Mouse (Mus musculus) CH12.LX (cell line): ENCODE measurements around the gene Pbx2. TPM values are rescaled to one million over a fixed set of nuclear protein-coding genes. Genes with fewer than 3 reads are reported as not detected.
A peak's percentile ranks its signal among the peaks of the same experiment; 100 is the strongest.

Experiments used
- DNase-seq: peaks from one replicate; pipeline ENCODE4 v3.0.0-alpha.2; 2013; ENCODE audit errors: extremely low read depth
- H3K27ac ChIP-seq: 2 replicates; pipeline ENCODE4 v1.5.1; 2012; ENCODE audit warnings: low read depth, mild to moderate bottlenecking, control low read depth, moderate library complexity; ENCODE audit not compliant: insufficient read depth
- H3K27me3 ChIP-seq: replicated peaks from 2 replicates; pipeline ENCODE3; 2012; ENCODE audit warnings: inconsistent platforms
- H3K36me3 ChIP-seq, 2 experiments: replicated peaks in 1 of 2; 2 replicates each; pipeline versions ENCODE3 to v1.6.1; 2012; ENCODE audit warnings: inconsistent platforms in 1 of 2, low read length in 1 of 2, mild to moderate bottlenecking in 1 of 2, mixed read lengths in 1 of 2, moderate library complexity in 1 of 2; ENCODE audit not compliant: control insufficient read depth in 1 of 2, insufficient read depth in 1 of 2
- H3K4me1 ChIP-seq, 2 experiments: 2 replicates each; pipeline ENCODE4 v1.6.1; 2012; ENCODE audit warnings: inconsistent platforms in 1 of 2, moderate library complexity in 1 of 2; ENCODE audit not compliant: insufficient read depth in 2 of 2, control insufficient read depth in 1 of 2
- H3K4me2 ChIP-seq: 2 replicates; pipeline ENCODE4 v1.6.1; 2012; ENCODE audit warnings: low read depth, mild to moderate bottlenecking, control low read depth; ENCODE audit not compliant: poor library complexity, insufficient read depth, severe bottlenecking
- H3K4me3 ChIP-seq, 3 experiments: fragments of 150-350 bp in 1 of 3; sonication (generic) in 1 of 3; replicated peaks in 1 of 3; 2 replicates each; pipeline versions ENCODE3 to v1.5.1; 2011 to 2012; ENCODE audit warnings: low read depth in 2 of 3, low read length in 2 of 3, mild to moderate bottlenecking in 2 of 3, moderate library complexity in 2 of 3, control low read depth in 1 of 3, improper control_type of control experiment in 1 of 3, inconsistent platforms in 1 of 3, mixed read lengths in 1 of 3; ENCODE audit not compliant: poor library complexity in 1 of 3
- H3K79me2 ChIP-seq: replicated peaks from 2 replicates; pipeline ENCODE4 v1.6.1; 2012; ENCODE audit warnings: mild to moderate bottlenecking, moderate library complexity; ENCODE audit not compliant: control insufficient read depth, poor library complexity, insufficient read depth, severe bottlenecking; ENCODE audit errors: extremely low read depth
- H3K9ac ChIP-seq: 2 replicates; pipeline ENCODE4 v1.6.1; 2012; ENCODE audit warnings: low read depth, mild to moderate bottlenecking, control low read depth, moderate library complexity; ENCODE audit not compliant: insufficient read depth
- H3K9me3 ChIP-seq: replicated peaks from 2 replicates; pipeline ENCODE3; 2012; ENCODE audit warnings: low read length, inconsistent platforms, mixed read lengths
- BHLHE40 ChIP-seq: IDR thresholded peaks from 2 replicates; pipeline ENCODE4 v1.6.1; 2011; ENCODE audit warnings: mild to moderate bottlenecking, low read depth, low read length, improper control_type of control experiment
- CHD1 ChIP-seq: IDR thresholded peaks from 2 replicates; pipeline ENCODE4 v1.6.1; 2012; ENCODE audit warnings: low read depth, low read length, improper control_type of control experiment, inconsistent platforms
- CHD2 ChIP-seq: IDR thresholded peaks from 2 replicates; pipeline ENCODE4 v1.6.1; 2011; ENCODE audit warnings: low read length, improper control_type of control experiment
- CTCF ChIP-seq, 2 experiments: IDR thresholded peaks in 1 of 2; conservative IDR thresholded peaks in 1 of 2; 2 replicates each; pipeline ENCODE4 v1.5.1; 2011 to 2012; ENCODE audit warnings: low read depth in 2 of 2, low read length in 2 of 2, improper control_type of control experiment in 1 of 2, inconsistent platforms in 1 of 2, mild to moderate bottlenecking in 1 of 2, moderate library complexity in 1 of 2
- ELF1 ChIP-seq: IDR thresholded peaks from 2 replicates; pipeline ENCODE4 v1.6.1; 2014; ENCODE audit warnings: low read depth, mild to moderate bottlenecking, inconsistent platforms, low read length, improper control_type of control experiment
- HCFC1 ChIP-seq: IDR thresholded peaks from 2 replicates; pipeline ENCODE4 v1.6.1; 2012; ENCODE audit warnings: low read depth, mild to moderate bottlenecking, inconsistent platforms, low read length, improper control_type of control experiment
- IRF4 ChIP-seq: IDR thresholded peaks from 2 replicates; pipeline ENCODE4 v1.6.1; 2014; ENCODE audit warnings: low read depth, mild to moderate bottlenecking, inconsistent platforms, low read length, improper control_type of control experiment
- JUN ChIP-seq: IDR thresholded peaks from 2 replicates; pipeline ENCODE4 v1.6.1; 2011; ENCODE audit warnings: low read depth, mild to moderate bottlenecking, low read length, improper control_type of control experiment, moderate library complexity; ENCODE audit not compliant: insufficient read depth
- KAT2A ChIP-seq: IDR thresholded peaks from 2 replicates; pipeline ENCODE4 v1.6.1; 2012; ENCODE audit warnings: low read length, improper control_type of control experiment, inconsistent platforms; ENCODE audit not compliant: insufficient replicate concordance
- MAX ChIP-seq: IDR thresholded peaks from 2 replicates; pipeline ENCODE4 v1.6.1; 2011; ENCODE audit warnings: low read length, improper control_type of control experiment
- MAZ ChIP-seq: IDR thresholded peaks from 2 replicates; pipeline ENCODE4 v1.6.1; 2012; ENCODE audit warnings: low read depth, mild to moderate bottlenecking, inconsistent platforms, low read length, improper control_type of control experiment, moderate library complexity
- MXI1 ChIP-seq: IDR thresholded peaks from 2 replicates; pipeline ENCODE4 v1.6.1; 2011; ENCODE audit warnings: mild to moderate bottlenecking, low read depth, low read length, improper control_type of control experiment
- NELFE ChIP-seq: IDR thresholded peaks from 2 replicates; pipeline ENCODE4 v1.6.1; 2011; ENCODE audit warnings: low read depth, low read length, improper control_type of control experiment
- NRF1 ChIP-seq: IDR thresholded peaks from 2 replicates; pipeline ENCODE4 v1.6.1; 2014; ENCODE audit warnings: low read depth, mild to moderate bottlenecking, inconsistent platforms, low read length, improper control_type of control experiment, moderate library complexity
- PAX5 ChIP-seq: IDR thresholded peaks from 2 replicates; pipeline ENCODE4 v1.6.1; 2012; ENCODE audit warnings: low read length, inconsistent platforms, mixed read lengths
- POLR2A ChIP-seq: IDR thresholded peaks from 2 replicates; pipeline ENCODE4 v1.6.1; 2011; ENCODE audit warnings: low read depth, mild to moderate bottlenecking, improper control_type of control experiment, low read length
- POLR2AphosphoS2 ChIP-seq: IDR thresholded peaks from 2 replicates; pipeline ENCODE4 v1.6.1; 2011; ENCODE audit warnings: low read depth, low read length, improper control_type of control experiment
- RAD21 ChIP-seq: IDR thresholded peaks from 2 replicates; pipeline ENCODE4 v1.6.1; 2011; ENCODE audit warnings: low read depth, mild to moderate bottlenecking, low read length, improper control_type of control experiment, moderate library complexity
- RCOR1 ChIP-seq: conservative IDR thresholded peaks from 2 replicates; pipeline ENCODE4 v1.6.1; 2012; ENCODE audit warnings: low read depth, mild to moderate bottlenecking, inconsistent platforms, low read length, improper control_type of control experiment
- SIN3A ChIP-seq: IDR thresholded peaks from 2 replicates; pipeline ENCODE4 v1.6.1; 2012; ENCODE audit warnings: low read length, improper control_type of control experiment, inconsistent platforms
- SMC3 ChIP-seq: IDR thresholded peaks from 2 replicates; pipeline ENCODE4 v1.6.1; 2011; ENCODE audit warnings: low read depth, low read length, improper control_type of control experiment
- TBP ChIP-seq: conservative IDR thresholded peaks from 2 replicates; pipeline ENCODE4 v1.6.1; 2011; ENCODE audit warnings: low read depth, low read length, improper control_type of control experiment
- TCF12 ChIP-seq: IDR thresholded peaks from 2 replicates; pipeline ENCODE4 v1.6.1; 2014; ENCODE audit warnings: low read depth, mild to moderate bottlenecking, inconsistent platforms, low read length, improper control_type of control experiment
- UBTF ChIP-seq: IDR thresholded peaks from 2 replicates; pipeline ENCODE4 v1.6.1; 2012; ENCODE audit warnings: low read depth, mild to moderate bottlenecking, inconsistent platforms, low read length, improper control_type of control experiment, moderate library complexity
- USF2 ChIP-seq: conservative IDR thresholded peaks from 2 replicates; pipeline ENCODE4 v1.6.1; 2011; ENCODE audit warnings: low read depth, low read length, improper control_type of control experiment
- ZMIZ1 ChIP-seq: IDR thresholded peaks from 2 replicates; pipeline ENCODE4 v1.6.1; 2012; ENCODE audit warnings: low read depth, mild to moderate bottlenecking, inconsistent platforms, low read length, improper control_type of control experiment
- ZNF384 ChIP-seq: IDR thresholded peaks from 2 replicates; pipeline ENCODE4 v1.6.1; 2012; ENCODE audit warnings: low read depth, low read length, improper control_type of control experiment, inconsistent platforms
- dilution Hi-C: fragments of 300-500 bp; cut with MboI; formaldehyde crosslinking; loops from 2 replicates; pipeline ENCODE4 v1.14.3; 2020; ENCODE audit warnings: low sequenced_read_pairs; ENCODE audit not compliant: extremely low pct_unique_long_range_greater_than_20kb, extremely low pct_ligation_motif_present
- in situ Hi-C: fragments of 300-500 bp; cut with MboI; formaldehyde crosslinking; loops from 3 replicates; pipeline ENCODE4 v1.14.3; 2019; ENCODE audit warnings: low sequenced_read_pairs, low pct_ligation_motif_present, low pct_unique_long_range_greater_than_20kb, mixed read lengths
- polyA plus RNA-seq: library from polyadenylated mRNA; unstranded; fragments of >175 nt; gene quantifications from 2 replicates; pipeline ENCODE4 v1.2.1, GENCODE M21; 2012; ENCODE audit warnings: low read depth; ENCODE audit not compliant: insufficient read length
- total RNA-seq, 2 experiments: library from RNA; depleted of rRNA; stranded (reverse); fragments of 300-350 nt in 1 of 2; fragments of >200 nt in 1 of 2; gene quantifications; 2 replicates each; pipeline ENCODE4 v1.2.3; 2012 to 2014

Gene Pbx2
- total and polyA plus RNA-seq, 3 experiments, result 30.0 to 50.5 (median 41.0) TPM

DNA sequence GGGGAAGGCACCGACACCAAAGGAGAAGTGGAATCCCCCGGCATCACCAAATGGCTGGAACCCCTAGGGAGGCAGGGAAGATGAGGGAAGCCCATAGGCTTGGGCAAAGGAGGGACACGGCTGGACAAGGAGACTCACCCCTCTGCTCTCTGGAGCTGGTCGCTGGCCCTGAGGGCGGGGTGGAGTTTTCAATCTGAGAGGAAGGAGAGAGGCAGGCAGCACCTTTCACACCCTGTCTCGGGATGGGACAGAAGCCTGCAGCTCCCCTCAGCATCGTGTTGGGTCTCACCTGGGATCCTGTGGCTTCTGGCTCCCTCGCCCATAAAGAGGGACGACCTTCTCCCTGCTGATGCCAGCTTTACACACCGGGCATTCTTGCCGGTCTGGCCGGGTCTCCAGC, 10.7 kb downstream of the Pbx2 start:
- Histone ChIP-seq H3K9ac (no peak overlapping the region), H3K79me2 (peaks cover 10% of the 10 kb centered on the region), H3K36me3 (peaks cover 15 to 33% of the 10 kb centered on the region in 2 experiments), H3K9me3 (no peaks in the 10 kb centered on the region), H3K4me3 (no peak overlapping the region), H3K4me1 (peaks cover 5 to 23% of the 10 kb centered on the region in 2 experiments), H3K27ac (no peak overlapping the region), H3K27me3 (no peaks in the 10 kb centered on the region), H3K4me2 (no peak overlapping the region)
- dilution Hi-C loops, result no loop called here
- in situ Hi-C loops, result no loop called here
- no peak for TF ChIP-seq MAX
- no peak for TF ChIP-seq KAT2A
- TF ChIP-seq POLR2AphosphoS2, result no peak
- no peak for TF ChIP-seq JUN
- no peak for TF ChIP-seq UBTF
- no peak for TF ChIP-seq USF2
- no peak for TF ChIP-seq CHD1
- TF ChIP-seq SMC3, result no peak
- no peak for TF ChIP-seq TCF12
- no peak for DNase-seq

DNA sequence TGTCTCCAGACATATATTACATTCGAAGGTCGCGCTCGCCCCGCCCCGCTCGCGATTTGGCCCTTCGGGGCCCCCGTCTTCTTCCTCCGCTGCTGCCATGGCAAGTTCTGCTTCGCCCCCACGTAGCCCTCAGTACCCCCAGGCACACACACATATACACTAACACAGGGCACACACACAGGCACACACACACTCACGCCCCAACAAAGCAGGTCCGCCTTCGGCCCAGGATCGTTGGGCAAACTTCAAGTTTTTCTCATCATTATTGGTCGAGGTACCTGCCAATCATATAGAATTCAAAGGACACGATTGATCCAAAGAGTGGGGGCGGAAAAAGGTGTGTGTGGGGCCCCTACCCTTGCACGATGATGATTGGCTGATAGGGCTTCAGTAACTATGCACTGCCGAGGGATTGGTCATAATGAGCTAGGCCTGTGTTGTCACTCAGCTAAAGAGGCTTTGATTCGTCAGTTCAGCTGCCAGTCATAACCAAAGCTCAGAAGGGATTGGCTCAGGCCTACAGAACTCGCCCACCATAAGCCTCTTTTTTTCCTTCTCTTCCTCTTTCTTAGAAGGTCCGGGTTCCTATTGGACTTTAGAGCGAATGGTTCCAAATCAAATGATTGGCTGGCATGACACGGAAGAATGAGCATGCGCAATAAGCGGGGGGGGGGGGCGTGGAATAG, 12.5 kb downstream of the Pbx2 start, which contains the start of gene Rnf5:
TSS of gene Rnf5 (minus strand) at position 316 of the 686 bp plus-strand sequence.
- H3K36me3 ChIP-seq, result peaks cover 15 to 45% of the 10 kb centered on the region in 2 experiments
- peak within 1 kb of the TSS; percentile 91 for H3K9ac ChIP-seq
- no peaks in the 10 kb centered on the region for H3K27me3 ChIP-seq
- TF ChIP-seq NELFE (peak; percentile 51; the same call in 1 of the 2 replicates), IRF4 (peak; percentile 18; the same call in 1 of the 2 replicates), MAZ (peak; percentile 83), ELF1 (peak; percentile 88), PAX5 (no peak), TBP (peak; percentile 46), TCF12 (peak; percentile 48), CHD2 (peak; percentile 99), KAT2A (peak; percentile 79; the same call in 1 of the 2 replicates), POLR2AphosphoS2 (no peak), CTCF (conservative IDR thresholded peaks at IDR 0.05 in 1 of 2, IDR thresholded peaks at IDR 0.05 in 1 of 2; ENCODE audit: low read depth in 2 of 2, low read length in 2 of 2) (no peak), ZNF384 (peak; percentile 97), HCFC1 (peak; percentile 79), CHD1 (no peak), RAD21 (no peak), MAX (0 out of 2 replicates have a peak, but pooled peaks have one; percentile 27), ZMIZ1 (no peak), POLR2A (peak; percentile 63), BHLHE40 (peak; percentile 62), MXI1 (peak; percentile 80), NRF1 (peak; percentile 79), SIN3A (peak; percentile 90), RCOR1 (no peak)
- in situ Hi-C loops, result no loop called here
- peak; percentile 100 for DNase-seq
- no peaks in the 10 kb centered on the region for H3K9me3 ChIP-seq
- H3K4me1 ChIP-seq, result peaks cover 9 to 34% of the 10 kb centered on the region in 2 experiments
- H3K4me3 ChIP-seq, result peak within 1 kb of the TSS; percentile 75 to 97 (median 82)
- dilution Hi-C loops, result no loop called here
- H3K79me2 ChIP-seq, result peaks cover 12% of the 10 kb centered on the region
- H3K27ac ChIP-seq, result peak within 1 kb of the TSS; percentile 49
- H3K4me2 ChIP-seq, result peak within 1 kb of the TSS; percentile 86
